Mouse (Mus musculus) MEL (cell line): Measurements from ENCODE around the gene Sipa1l3. TPM values are rescaled to one million over a fixed set of nuclear protein-coding genes. Genes with fewer than 3 reads are reported as not detected.

Experiments
- DNase-seq: peaks from one replicate; pipeline ENCODE4 v3.0.0; 2011; ENCODE audit warnings: low read depth, low spot score
- H3K27ac ChIP-seq: 2 replicates; pipeline ENCODE4 v1.5.1; 2012; ENCODE audit warnings: low read depth, mild to moderate bottlenecking, control low read depth, low read length, moderate library complexity; ENCODE audit not compliant: control insufficient read depth
- H3K27me3 ChIP-seq, 2 experiments: fragments of 150-350 bp in 1 of 2; sonication (generic) in 1 of 2; 2 replicates each; pipeline ENCODE4 v1.6.1; 2012; ENCODE audit warnings: low read length in 2 of 2, mild to moderate bottlenecking in 2 of 2, improper control_type of control experiment in 1 of 2, moderate library complexity in 1 of 2; ENCODE audit not compliant: insufficient read depth in 2 of 2, control insufficient read depth in 1 of 2
- H3K36me3 ChIP-seq, 2 experiments: 2 replicates each; pipeline ENCODE4 v1.6.1; 2012 to 2014; ENCODE audit warnings: low read length in 2 of 2, improper control_type of control experiment in 1 of 2, inconsistent platforms in 1 of 2, mild to moderate bottlenecking in 1 of 2; ENCODE audit not compliant: insufficient read depth in 2 of 2, control insufficient read depth in 1 of 2
- H3K4me1 ChIP-seq, 2 experiments: fragments of 150-350 bp in 1 of 2; sonication (generic) in 1 of 2; 2 replicates each; pipeline ENCODE4 v1.6.1; 2012; ENCODE audit warnings: low read length in 2 of 2, improper control_type of control experiment in 1 of 2, mild to moderate bottlenecking in 1 of 2; ENCODE audit not compliant: insufficient read depth in 2 of 2, control insufficient read depth in 1 of 2
- H3K4me3 ChIP-seq, 2 experiments: fragments of 150-350 bp in 1 of 2; sonication (generic) in 1 of 2; 2 replicates each; pipeline ENCODE4 v1.5.1; 2012; ENCODE audit warnings: low read depth in 2 of 2, low read length in 2 of 2, mild to moderate bottlenecking in 2 of 2, moderate library complexity in 2 of 2, control low read depth in 1 of 2, improper control_type of control experiment in 1 of 2; ENCODE audit not compliant: control insufficient read depth in 1 of 2, insufficient read depth in 1 of 2
- H3K79me2 ChIP-seq: 2 replicates; pipeline ENCODE4 v1.6.1; 2012; ENCODE audit warnings: mild to moderate bottlenecking, low read length, moderate library complexity; ENCODE audit not compliant: control insufficient read depth, poor library complexity, insufficient read depth
- H3K9ac ChIP-seq: 2 replicates; pipeline ENCODE4 v1.6.1; 2012; ENCODE audit warnings: low read depth, mild to moderate bottlenecking, control low read depth, low read length, moderate library complexity; ENCODE audit not compliant: control insufficient read depth, poor library complexity, severe bottlenecking
- H3K9me3 ChIP-seq: fragments of 150-350 bp; sonication (generic); replicated peaks from 2 replicates; pipeline ENCODE4 v1.6.1; 2012; ENCODE audit warnings: mild to moderate bottlenecking, low read length, improper control_type of control experiment, moderate library complexity; ENCODE audit not compliant: insufficient read depth
- BHLHE40 ChIP-seq: IDR thresholded peaks from 2 replicates; pipeline ENCODE4 v1.6.1; 2012; ENCODE audit warnings: low read depth, mild to moderate bottlenecking, inconsistent platforms, low read length, improper control_type of control experiment, borderline replicate concordance
- CHD1 ChIP-seq: IDR thresholded peaks from 2 replicates; pipeline ENCODE4 v1.6.1; 2012; ENCODE audit warnings: low read depth, mild to moderate bottlenecking, inconsistent platforms, low read length, improper control_type of control experiment
- CTCF ChIP-seq, 3 experiments: IDR thresholded peaks in 2 of 3; conservative IDR thresholded peaks in 1 of 3; 2 replicates each; pipeline ENCODE4 v1.5.1; 2011 to 2012; ENCODE audit warnings: low read length in 3 of 3, low read depth in 2 of 3, mild to moderate bottlenecking in 2 of 3, improper control_type of control experiment in 1 of 3, inconsistent platforms in 1 of 3, mixed read lengths in 1 of 3, moderate library complexity in 1 of 3; ENCODE audit not compliant: control insufficient read depth in 1 of 3, insufficient read depth in 1 of 3, poor library complexity in 1 of 3, severe bottlenecking in 1 of 3
- E2F4 ChIP-seq: IDR thresholded peaks from 2 replicates; pipeline ENCODE4 v1.6.1; 2011; ENCODE audit warnings: low read depth, low read length, improper control_type of control experiment, borderline replicate concordance
- EP300 ChIP-seq, 2 experiments: IDR thresholded peaks; 2 replicates each; pipeline ENCODE4 v1.6.1; 2011; ENCODE audit warnings: improper control_type of control experiment in 2 of 2, low read length in 2 of 2, low read depth in 1 of 2, mild to moderate bottlenecking in 1 of 2
- ETS1 ChIP-seq: IDR thresholded peaks from 2 replicates; pipeline ENCODE4 v1.6.1; 2012; ENCODE audit warnings: low read depth, mild to moderate bottlenecking, inconsistent platforms, low read length, improper control_type of control experiment, moderate library complexity
- GATA1 ChIP-seq: IDR thresholded peaks from 2 replicates; pipeline ENCODE4 v1.6.1; 2011; ENCODE audit warnings: low read depth, low read length, improper control_type of control experiment
- JUND ChIP-seq: IDR thresholded peaks from 2 replicates; pipeline ENCODE4 v1.6.1; 2011; ENCODE audit warnings: low read depth, mild to moderate bottlenecking, improper control_type of control experiment, low read length
- KAT2A ChIP-seq: conservative IDR thresholded peaks from 2 replicates; pipeline ENCODE4 v1.6.1; 2012; ENCODE audit warnings: low read depth, low read length, improper control_type of control experiment, inconsistent platforms
- MXI1 ChIP-seq: IDR thresholded peaks from 2 replicates; pipeline ENCODE4 v1.6.1; 2011; ENCODE audit warnings: mild to moderate bottlenecking, low read depth, low read length, improper control_type of control experiment
- MYB ChIP-seq: IDR thresholded peaks from 2 replicates; pipeline ENCODE4 v1.6.1; 2011; ENCODE audit warnings: mild to moderate bottlenecking, low read depth, low read length, improper control_type of control experiment
- MYC ChIP-seq: IDR thresholded peaks from 2 replicates; pipeline ENCODE4 v1.6.1; 2011; ENCODE audit warnings: low read depth, mild to moderate bottlenecking, low read length, improper control_type of control experiment, moderate library complexity
- POLR2A ChIP-seq, 2 experiments: IDR thresholded peaks; 2 replicates each; pipeline ENCODE4 v1.6.1; 2011 to 2012; ENCODE audit warnings: low read length in 2 of 2, mild to moderate bottlenecking in 2 of 2, control low read depth in 1 of 2, improper control_type of control experiment in 1 of 2, low read depth in 1 of 2, moderate library complexity in 1 of 2; ENCODE audit not compliant: control insufficient read depth in 1 of 2, insufficient read depth in 1 of 2, poor library complexity in 1 of 2
- POLR2AphosphoS2 ChIP-seq: IDR thresholded peaks from 2 replicates; pipeline ENCODE4 v1.6.1; 2011; ENCODE audit warnings: low read length, improper control_type of control experiment
- SIN3A ChIP-seq: IDR thresholded peaks from 2 replicates; pipeline ENCODE4 v1.6.1; 2012; ENCODE audit warnings: low read length, improper control_type of control experiment, inconsistent platforms
- SMC3 ChIP-seq: IDR thresholded peaks from 2 replicates; pipeline ENCODE4 v1.6.1; 2011; ENCODE audit warnings: low read depth, low read length, improper control_type of control experiment
- TAL1 ChIP-seq: IDR thresholded peaks from 2 replicates; pipeline ENCODE4 v1.6.1; 2012; ENCODE audit warnings: mild to moderate bottlenecking, inconsistent platforms, low read length, moderate library complexity, mixed read lengths
- TCF12 ChIP-seq: IDR thresholded peaks from 2 replicates; pipeline ENCODE4 v1.6.1; 2014; ENCODE audit warnings: low read depth, mild to moderate bottlenecking, inconsistent platforms, low read length, improper control_type of control experiment, moderate library complexity
- ZKSCAN1 ChIP-seq: IDR thresholded peaks from 2 replicates; pipeline ENCODE4 v1.6.1; 2012; ENCODE audit warnings: low read depth, mild to moderate bottlenecking, inconsistent platforms, low read length, improper control_type of control experiment, moderate library complexity
- ZMIZ1 ChIP-seq: IDR thresholded peaks from 2 replicates; pipeline ENCODE4 v1.6.1; 2012; ENCODE audit warnings: low read depth, mild to moderate bottlenecking, inconsistent platforms, low read length, improper control_type of control experiment, moderate library complexity
- ZNF384 ChIP-seq: IDR thresholded peaks from 2 replicates; pipeline ENCODE4 v1.6.1; 2012; ENCODE audit warnings: low read depth, mild to moderate bottlenecking, inconsistent platforms, low read length, improper control_type of control experiment
- polyA plus RNA-seq, 2 experiments: library from polyadenylated mRNA; stranded (reverse) in 1 of 2; unstranded in 1 of 2; fragments of >175 nt in 1 of 2; fragments of >200 nt in 1 of 2; gene quantifications; 2 replicates each; pipeline versions ENCODE4 v1.2.1 to v1.2.4; 2012; ENCODE audit warnings: low replicate concordance in 2 of 2, low read depth in 1 of 2; ENCODE audit not compliant: insufficient read length in 2 of 2, insufficient read depth in 1 of 2, missing spikeins in 1 of 2
- total RNA-seq: library from RNA; depleted of rRNA; stranded (reverse); fragments of 300-350 nt; gene quantifications from 2 replicates; pipeline ENCODE4 v1.2.3, GENCODE M21; 2012

Sipa1l3 gene
- total and polyA plus RNA-seq, 3 experiments = 14.9 to 49.4 TPM; not detected in 1

DNA sequence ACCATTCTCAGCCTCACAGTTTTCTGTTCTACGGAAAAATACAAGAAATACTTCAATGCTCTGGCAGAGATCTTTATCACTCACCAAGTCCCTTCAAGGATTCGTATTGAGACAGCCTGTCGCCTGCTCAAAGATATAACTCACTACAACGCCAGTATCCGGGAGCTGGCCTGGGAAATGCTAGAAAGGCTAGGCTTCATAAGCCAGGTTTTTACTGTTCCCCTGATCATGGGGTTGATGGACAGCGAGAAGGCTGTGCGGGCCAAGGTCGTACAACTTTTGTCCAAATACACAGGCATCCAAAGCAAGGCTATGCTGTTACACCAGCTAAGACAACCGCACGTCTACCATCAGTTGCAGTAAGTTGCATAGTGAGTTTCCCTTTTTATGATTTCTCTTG, 44.6 kb upstream of the Sipa1l3 start:
- Histone ChIP-seq H3K27me3 (peaks cover 0 to 2% of the 10 kb centered on the region in 2 experiments; a peak in 3 of 4 replicates), H3K4me1 (no peaks in the 10 kb centered on the region), H3K9ac (no peak overlapping the region), H3K4me3 (no peak overlapping the region), H3K36me3 (no peaks in the 10 kb centered on the region), H3K79me2 (no peaks in the 10 kb centered on the region), H3K27ac (no peak overlapping the region), H3K9me3 (no peaks in the 10 kb centered on the region)
- TF ChIP-seq TCF12 = no peak
- no peak for TF ChIP-seq BHLHE40
- no peak for TF ChIP-seq CHD1
- no peak for TF ChIP-seq ZKSCAN1
- no peak for TF ChIP-seq CTCF (IDR thresholded peaks at IDR 0.05 in 2 of 3, conservative IDR thresholded peaks at IDR 0.05 in 1 of 3; ENCODE audit: control insufficient read depth in 1 of 3, insufficient read depth in 1 of 3, low read depth in 2 of 3, low read length in 3 of 3, poor library complexity in 1 of 3, severe bottlenecking in 1 of 3)
- TF ChIP-seq MXI1 = no peak
- TF ChIP-seq MYC = no peak
- TF ChIP-seq SMC3 = no peak
- TF ChIP-seq KAT2A = no peak
- no peak for TF ChIP-seq EP300 (IDR thresholded peaks at IDR 0.05; ENCODE audit: low read depth in 1 of 2, low read length in 2 of 2)
- TF ChIP-seq ZMIZ1 = no peak
- no peak for TF ChIP-seq E2F4
- no peak for TF ChIP-seq POLR2AphosphoS2
- TF ChIP-seq GATA1 = no peak
- no peak for TF ChIP-seq ZNF384
- DNase-seq = no peak

DNA sequence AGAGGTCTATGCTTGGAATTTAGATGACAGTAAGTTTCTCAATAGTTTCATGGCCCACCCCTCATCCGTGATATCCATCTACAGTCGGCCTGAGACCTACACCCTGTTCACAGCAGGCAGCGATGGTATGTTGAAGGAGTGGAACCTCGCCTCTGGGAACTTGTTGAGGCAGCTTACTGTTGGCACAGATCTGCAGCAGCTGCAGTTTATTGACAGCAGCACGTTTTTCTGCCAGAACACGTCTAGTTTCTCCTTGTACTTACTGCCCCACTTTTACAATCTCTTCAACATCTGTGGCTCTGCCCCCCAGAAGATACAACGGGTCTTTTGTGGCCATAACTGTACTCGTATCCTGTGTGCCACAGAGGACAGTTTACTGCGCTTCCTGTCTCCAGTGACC, 42.6 kb upstream of the Sipa1l3 start:
- no peak overlapping the region for H3K4me3 ChIP-seq
- no peak overlapping the region for H3K27ac ChIP-seq
- TF ChIP-seq EP300 (IDR thresholded peaks at IDR 0.05; ENCODE audit: low read depth in 1 of 2, low read length in 2 of 2) = no peak
- TF ChIP-seq ETS1 = no peak
- TF ChIP-seq SIN3A = no peak
- TF ChIP-seq TAL1 = no peak
- TF ChIP-seq POLR2A (IDR thresholded peaks at IDR 0.05; ENCODE audit: control insufficient read depth in 1 of 2, insufficient read depth in 1 of 2, low read depth in 1 of 2, low read length in 2 of 2, poor library complexity in 1 of 2) = no peak
- no peak for TF ChIP-seq MYB
- TF ChIP-seq POLR2AphosphoS2 = no peak
- no peak for TF ChIP-seq ZNF384
- TF ChIP-seq CTCF (IDR thresholded peaks at IDR 0.05 in 2 of 3, conservative IDR thresholded peaks at IDR 0.05 in 1 of 3; ENCODE audit: control insufficient read depth in 1 of 3, insufficient read depth in 1 of 3, low read depth in 2 of 3, low read length in 3 of 3, poor library complexity in 1 of 3, severe bottlenecking in 1 of 3) = no peak
- TF ChIP-seq MXI1 = no peak
- TF ChIP-seq JUND = no peak
- TF ChIP-seq CHD1 = no peak
- TF ChIP-seq TCF12 = no peak
- TF ChIP-seq ZKSCAN1 = no peak
- TF ChIP-seq, all 39 proteins: peak for 0
- no peak overlapping the region for H3K9ac ChIP-seq
- no peaks in the 10 kb centered on the region; a peak in 1 of 4 replicates for H3K36me3 ChIP-seq
- no peaks in the 10 kb centered on the region; a peak in 3 of 4 replicates for H3K27me3 ChIP-seq
- DNase-seq = no peak
- peaks cover under 1 to 2% of the 10 kb centered on the region in 2 experiments; a peak in 2 of 4 replicates for H3K4me1 ChIP-seq
- H3K79me2 ChIP-seq = no peaks in the 10 kb centered on the region
- no peaks in the 10 kb centered on the region for H3K9me3 ChIP-seq
